Mouse (Mus musculus): ENCODE results near the gene Arhgap18.

The Arhgap18 gene

DNA sequence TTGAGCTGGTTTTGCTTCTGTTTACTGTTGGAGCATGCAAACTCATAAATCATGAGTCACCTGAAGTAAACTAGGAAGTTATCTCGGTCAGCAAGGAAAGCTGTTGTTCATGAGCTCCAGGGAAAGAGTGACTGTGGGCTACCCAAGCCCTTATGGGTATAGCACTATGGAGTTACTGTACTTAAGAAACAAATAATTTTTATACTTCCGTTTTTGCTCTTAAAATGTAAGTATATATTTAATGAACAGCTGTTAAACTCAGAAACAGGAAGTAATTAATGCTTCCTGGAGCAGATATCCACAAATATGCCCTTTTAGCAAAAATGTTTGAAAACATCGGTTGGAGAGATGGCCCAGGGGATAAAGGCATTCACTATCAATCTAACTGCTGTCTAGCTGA, 27.4 kb downstream of the Arhgap18 start:
- DNase-seq, result no peak

DNA sequence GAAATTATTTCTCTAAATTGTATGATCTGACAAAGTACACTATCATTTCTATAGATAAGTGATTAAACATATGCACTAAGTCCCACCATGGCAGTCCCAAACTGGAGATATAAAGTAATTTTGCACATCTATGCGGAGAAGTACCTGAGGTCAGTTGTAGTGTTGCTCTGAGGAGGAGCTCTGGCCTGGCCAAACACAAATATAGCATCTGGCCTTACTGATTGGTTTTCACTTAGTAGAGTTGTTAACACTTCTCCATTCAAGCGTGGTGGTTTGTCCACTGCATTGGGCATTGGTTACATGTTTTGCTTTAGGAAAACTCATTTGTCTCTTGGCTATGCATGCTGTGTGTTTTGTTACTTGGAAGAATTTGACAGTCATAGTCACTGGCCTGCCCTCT, 36.5 kb downstream of the Arhgap18 start:
- no peak for DNase-seq

DNA sequence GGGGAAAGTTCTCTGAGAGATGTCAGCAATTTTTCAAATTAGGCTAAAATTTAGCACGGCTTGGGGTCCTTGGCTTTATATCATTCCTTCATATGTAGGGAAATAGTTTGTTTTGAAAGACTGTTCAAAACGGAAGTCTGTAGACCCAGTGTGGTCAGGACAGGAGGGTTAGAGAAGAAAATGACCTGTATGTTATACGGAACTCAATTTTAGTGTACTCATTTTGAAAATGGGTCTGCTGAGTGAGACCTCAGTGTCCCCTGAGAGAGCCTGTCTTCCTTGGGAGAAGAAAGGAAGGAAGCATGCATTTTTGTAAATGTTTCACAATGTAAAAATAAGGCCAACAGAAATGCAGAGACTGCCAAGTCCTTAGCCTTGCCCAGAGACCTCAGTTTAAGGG, 38.6 kb downstream of the Arhgap18 start:
- no peak for DNase-seq

DNA sequence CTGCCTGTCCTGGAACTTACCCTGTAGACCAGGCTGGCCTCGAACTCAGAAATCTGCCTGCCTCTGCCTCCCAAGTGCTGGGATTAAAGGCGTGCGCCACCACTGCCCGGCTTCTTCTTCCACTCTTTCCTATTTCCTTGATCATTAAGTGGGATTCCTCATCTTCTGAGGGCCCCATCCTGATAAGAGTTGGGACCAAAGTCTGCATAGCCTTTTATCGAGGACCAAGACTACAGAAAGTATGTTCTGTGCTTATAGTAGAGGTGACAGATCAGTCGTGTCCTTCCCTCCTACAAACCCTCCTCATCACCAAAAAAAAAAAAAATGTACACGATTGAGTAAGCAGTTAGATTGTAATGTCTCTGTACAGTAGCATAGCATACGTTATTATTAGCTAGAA, 39.8 kb downstream of the Arhgap18 start:
- DNase-seq, result no peak

DNA sequence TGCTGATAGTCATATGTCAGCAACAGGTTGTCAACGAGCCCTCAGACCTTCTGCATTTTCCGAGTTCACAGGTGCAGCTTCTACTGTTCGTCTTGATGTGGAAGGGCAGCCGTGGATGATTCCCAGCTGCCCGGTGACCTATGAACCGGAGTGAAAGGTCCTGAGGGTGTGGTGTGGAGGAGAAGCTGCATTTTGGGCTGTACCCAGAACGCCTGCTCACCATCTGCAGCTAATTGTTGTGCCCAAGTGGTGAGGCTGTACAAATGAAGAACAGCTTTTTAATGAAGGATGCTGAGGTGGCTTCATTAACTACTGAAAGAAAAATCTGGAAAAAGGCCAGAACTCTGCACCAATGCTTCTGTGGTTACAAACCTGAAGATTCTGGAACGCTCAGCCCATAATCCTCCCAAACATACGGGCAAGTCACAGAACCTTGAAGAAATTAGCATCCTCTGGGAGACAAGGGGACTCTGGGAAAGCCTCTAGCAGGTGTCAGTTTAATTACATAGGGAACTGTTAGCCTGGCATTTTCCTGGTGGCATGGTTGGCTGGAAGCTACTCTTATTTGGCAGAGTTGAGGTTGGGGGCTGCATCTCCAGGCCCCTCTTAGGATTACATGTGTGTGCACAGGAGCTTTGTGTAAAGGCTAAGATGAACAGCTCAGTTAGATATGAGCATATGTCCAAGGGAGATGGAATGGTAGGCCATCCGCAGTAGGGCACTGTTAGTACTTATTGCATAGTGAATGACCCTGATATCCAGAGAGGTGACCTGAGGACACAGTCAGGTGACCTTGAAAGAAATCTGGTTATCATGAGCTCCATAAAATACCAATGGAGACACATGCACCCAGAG, 43.4 kb downstream of the Arhgap18 start:
- no peak for DNase-seq

DNA sequence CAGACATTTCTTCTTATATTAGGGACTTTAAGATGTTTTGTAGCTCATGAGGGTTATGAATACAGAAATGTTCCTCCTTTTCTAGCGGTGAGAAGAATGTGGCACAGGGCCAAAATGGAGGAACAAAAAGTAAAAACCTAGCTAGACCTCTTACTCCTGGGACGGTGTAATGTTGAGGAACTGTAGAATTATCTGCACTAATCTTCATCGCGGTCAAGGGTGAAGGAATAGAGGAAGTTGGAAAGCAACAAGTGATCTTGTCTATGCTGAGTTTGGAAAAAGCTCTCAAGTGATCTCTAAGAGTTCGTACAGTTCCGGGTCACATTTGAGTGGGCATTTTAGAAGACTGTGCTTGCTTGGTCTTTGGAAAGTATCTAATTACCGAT, 44.1 kb downstream of the Arhgap18 start:
- no peak for DNase-seq

DNA sequence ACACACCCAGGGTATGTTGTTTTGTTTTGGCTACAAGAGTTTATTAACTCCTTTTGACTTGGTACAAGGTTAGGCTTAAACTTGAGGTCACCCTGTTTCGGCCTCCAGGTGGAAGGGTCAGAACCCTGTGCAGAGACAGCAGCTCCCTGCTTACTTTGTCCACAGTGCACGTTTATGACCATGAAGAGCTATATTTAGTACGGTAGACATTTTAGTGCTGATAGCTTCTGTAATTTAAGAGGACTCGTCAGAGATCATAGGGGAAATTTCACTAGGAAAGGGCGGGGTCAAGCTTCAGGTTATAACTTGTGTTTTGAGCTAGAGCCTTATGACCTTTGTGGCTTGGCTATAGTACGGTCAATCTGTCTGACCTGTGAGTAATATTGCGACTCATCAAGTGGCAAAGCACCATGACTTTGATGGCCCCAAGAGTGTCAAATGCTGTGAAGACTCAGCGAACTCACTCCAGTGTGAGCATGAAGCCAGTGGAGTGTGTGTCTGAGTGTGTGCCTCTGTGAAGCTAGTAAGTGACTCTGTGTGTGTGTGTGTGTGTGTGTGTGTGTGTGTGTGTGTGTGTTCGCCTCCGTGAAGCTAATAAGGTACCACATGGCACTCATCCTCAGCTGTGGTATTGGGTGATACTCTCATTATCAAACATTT, 45.7 kb downstream of the Arhgap18 start:
- no peak for DNase-seq

DNA sequence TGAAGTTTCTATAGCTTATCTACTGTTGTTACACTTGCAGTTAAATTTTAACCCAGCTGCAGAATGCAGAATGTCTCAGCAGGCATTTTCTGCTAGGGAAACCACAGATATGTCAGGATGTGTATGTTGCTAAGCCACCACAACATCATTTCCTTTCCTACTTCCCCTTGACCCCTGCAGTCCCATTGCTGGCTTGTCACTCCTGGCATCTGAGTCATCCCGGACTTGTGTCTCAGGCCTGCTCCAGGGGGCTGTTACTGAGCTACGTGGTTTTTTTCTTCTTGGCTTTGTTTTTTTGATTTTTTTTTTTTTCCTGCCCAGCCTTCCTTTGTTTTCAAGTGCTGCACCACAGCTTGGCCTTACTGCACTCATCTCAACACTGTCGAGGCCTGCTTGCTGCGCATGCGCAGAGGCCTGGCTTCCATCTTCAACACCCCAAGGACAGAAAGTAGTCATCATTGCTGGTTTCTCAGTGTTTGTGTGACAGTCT, 46.4 kb downstream of the Arhgap18 start:
- DNase-seq, result no peak

DNA sequence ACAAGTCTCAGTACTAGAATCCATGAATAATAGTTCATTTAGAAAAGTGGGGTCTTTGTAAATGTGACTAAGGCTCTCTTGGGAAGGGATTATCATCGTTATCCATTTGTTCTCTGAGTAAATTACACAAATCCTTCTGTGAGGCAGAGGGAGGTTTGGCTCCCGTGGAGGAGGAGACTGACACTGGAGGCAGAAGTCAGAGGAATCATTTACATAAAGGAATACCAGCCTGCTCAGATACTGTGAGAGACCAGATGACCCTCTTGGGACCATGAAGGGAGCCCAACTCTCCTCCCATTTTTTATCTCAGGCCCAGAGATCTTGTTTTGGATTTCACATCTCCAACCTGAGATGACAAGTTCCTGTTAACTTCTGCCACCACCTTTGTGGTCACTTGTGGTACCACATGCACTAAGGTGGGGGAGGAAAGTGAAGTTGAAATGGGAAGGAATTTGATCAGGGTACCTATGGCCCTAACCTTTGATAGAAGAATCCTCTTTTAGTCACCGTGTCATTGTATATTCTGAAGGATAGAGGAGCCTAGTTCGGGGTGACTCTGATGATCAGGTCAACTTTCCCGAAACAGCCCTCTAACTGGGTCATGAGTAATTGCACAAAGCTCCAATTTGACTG, 51.2 kb downstream of the Arhgap18 start:
- no peak for DNase-seq

DNA sequence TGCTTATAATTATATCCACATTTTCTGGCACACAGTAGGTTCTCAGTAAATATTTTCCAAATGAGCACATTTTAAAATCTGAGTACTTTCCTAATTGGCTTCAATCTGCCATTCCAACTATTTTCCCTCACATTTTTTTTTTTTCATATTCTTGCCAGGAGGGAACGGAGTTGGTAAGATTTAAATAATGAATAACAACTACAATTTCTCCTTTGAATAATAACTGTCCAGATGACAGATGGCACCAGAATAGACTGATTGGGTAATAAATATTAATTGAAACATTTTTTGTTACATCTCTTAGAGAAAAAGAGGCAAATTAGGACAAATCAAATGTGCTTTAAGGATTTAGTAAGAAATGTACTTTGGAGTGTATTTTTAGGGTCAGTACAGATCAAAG, 51.8 kb downstream of the Arhgap18 start:
- no peak for DNase-seq

DNA sequence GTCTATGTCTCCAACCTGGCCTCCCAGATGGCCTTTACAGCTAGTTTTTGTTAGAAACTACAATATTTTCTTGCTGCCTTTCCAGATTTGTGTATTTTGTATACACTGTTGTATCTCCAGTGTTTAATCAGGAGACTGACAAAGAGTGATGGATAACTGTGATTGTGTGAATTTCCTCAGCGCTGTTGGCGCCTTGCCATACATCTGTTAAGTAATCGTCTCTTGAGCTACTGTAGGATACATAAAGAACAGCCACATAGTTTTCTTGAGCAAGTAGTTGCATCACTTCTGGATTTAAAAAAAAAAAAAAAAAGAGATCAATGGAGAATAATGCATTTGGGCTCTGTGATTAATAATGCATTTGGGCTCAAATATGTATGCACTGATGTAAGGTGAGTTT, 52.9 kb downstream of the Arhgap18 start:
- DNase-seq, result no peak

DNA sequence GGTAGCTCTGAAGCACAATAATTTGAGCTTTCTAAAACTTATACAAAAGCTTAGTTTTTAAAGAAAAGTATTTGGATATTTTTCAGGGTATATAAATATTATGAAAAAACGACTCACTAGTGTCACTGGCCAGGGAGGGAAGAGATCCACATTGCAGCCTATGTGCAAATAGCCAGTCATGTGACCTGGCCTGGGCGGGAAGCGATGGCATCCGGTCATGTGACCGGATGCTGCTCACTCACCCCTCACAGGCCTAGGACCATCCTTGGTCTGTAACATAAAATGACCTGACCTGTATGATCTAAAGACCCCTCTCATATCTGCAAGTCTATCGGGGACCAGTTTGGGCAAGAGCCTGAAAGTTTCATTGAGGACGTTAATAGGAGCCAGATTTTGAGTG, 56.8 kb downstream of the Arhgap18 start:
- no peak for DNase-seq

DNA sequence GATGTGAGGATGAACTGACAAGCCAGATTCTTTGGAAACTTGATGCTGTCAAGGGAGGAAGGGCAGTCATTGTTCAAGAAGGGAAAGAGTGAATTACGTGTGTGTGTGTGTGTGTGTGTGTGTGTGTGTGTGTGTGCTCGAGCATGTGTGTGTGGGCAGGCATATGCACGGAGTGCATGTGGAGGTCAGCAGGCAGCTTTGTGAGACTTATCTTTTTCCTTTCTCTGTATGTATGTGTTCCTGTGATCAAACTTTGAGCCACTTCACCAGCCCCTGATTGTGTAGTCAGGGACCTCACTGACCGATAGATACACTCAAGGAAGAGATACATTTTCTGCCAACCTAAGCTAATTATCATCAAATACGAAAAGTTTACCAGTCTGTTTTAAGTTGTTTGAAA, 57.6 kb downstream of the Arhgap18 start:
- no peak for DNase-seq

DNA sequence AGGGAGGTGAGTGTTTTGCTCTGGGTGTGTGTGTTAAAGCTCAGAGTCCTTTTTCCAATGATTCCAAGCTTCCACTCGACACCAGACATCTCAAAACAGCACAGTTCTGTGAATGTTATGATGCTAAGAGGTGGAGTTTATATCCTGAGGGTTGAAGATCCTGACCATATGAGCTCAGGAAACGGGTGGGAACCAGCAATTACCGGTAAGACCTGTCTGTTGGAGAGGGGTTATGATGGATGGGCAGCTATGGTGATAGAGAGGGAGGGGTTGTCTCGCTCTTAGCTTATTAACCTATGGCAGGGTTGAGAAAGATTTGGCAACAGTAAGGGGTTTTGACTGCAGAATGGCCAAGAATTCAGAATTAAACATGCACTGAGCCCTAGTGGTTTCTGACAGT, 58.1 kb downstream of the Arhgap18 start:
- DNase-seq, result no peak

DNA sequence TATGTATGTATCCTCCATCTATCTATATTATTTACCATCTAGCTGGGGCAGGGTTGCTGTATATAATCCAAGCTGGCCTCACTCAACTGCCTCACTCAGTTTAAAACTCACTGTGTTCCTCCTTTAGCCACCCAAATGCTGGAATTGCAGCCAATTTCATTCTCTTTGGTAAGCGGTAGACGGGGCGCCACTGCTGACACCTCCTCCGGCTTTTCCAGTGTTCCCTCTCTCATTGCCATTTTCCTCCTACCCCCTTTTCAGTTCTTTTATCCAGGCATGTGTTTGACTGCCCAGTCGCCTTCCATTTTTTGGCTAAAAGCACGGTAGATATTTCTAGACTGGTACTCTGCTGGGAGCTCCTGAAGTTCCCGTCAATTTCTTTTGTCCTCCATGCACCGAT, 62.4 kb downstream of the Arhgap18 start:
- no peak for DNase-seq

DNA sequence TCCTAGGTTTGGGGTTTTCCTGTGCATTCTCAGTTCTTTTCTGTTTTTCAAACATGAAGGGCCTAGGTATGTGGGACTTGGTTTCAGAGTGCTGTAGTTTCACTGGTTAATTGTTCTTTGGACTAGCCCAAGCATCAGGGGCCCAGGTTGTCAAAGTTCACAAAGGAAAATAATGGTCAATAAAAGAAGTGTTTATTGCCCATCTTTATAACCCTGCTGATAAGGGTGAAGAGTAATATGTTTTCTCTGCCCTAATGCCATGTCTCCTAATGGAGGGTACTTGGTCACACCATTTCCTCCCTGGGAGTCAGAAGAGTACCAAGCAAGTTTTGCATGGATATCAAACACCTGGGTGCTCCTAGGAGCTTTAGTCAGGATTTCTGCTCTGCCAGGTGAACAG, 67.1 kb downstream of the Arhgap18 start:
- no peak for DNase-seq

DNA sequence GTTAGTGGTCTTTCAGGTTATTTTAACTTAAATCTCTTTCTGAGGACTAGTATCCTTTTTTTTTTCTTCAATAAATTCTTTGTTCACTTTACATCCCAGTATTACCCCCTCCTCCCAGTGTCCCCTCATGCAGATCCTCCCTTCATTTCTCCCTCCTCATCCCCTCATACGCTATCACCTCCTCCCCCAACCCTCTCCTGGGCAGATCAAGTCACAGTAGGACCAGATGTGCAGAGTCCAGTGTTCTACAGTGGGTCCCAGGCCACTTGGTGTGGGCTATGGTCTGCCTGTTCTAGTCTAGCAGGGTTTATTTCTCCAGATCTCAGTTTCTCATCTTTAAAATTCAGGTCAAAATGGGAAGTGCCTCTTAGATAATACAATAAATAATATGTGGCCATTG, 67.7 kb downstream of the Arhgap18 start:
- no peak for DNase-seq

DNA sequence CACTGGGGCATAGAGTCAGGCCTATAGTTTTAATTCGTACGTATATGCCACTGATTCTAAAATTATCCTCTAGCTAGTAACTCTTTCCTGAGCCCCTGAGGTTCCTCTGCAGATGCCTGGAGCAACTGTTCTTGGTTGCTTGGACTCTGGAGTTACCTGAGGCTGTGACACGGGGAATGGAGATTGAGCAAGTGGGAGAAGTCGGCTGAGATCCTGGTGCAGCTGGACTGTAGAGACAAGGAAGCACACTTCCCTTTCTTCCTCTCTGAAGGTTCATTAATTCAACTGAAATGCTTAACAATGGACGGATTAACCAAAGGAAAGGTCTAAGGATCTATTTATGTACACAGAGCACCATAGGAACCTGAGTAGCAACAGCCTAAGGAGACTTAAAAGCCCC, 70.8 kb downstream of the Arhgap18 start:
- no peak for DNase-seq

DNA sequence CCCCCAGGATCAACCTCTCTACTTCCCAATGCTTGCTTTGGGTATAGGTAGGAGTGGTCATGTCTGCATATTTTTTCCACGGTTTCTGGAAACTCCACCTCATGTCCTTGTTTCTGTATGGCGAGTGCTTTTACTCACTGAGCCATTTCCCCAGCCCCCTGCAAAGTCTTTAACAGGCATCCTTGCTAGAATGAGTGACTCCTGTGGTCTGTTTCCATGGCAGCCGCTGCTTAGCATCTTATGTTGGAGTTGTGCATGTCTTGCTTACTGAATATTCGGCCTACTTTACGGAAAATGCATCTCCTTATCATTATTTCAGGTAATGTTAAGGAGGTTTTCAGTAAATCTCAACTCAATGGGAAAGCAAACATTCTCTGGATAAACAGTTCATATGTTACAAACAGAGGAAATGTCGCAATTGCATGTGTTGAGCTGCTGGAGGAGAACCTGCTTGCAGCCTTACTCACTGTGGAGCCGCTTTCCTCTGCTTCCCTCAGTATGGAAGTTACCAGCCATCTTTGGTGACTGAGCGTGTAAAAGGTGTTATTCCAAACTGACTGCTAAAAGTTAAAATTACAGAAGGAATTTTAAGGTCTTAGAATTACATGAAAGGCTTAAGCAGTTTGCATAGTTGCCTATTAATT, 72.1 kb downstream of the Arhgap18 start:
- DNase-seq, result no peak

DNA sequence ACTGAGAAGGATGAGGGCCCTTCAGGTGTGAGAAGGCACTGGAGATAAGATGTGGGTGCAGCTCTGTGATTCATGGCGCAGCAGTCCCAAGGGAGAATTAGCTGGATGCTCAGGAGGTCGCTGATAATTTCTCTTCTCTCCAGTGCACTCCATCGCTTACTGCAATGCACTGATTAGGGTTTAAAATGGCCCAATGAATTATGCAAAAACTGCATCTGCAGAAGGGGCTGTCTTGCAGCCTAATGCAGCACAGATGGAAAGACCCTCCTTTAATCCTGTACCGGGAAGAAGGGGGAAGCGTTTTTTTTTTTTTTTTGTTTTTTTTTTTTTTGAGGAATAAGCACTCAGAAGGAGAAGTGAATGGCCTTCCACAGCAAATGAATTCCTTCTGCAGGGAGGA, 74.1 kb downstream of the Arhgap18 start:
- no peak for DNase-seq

DNA sequence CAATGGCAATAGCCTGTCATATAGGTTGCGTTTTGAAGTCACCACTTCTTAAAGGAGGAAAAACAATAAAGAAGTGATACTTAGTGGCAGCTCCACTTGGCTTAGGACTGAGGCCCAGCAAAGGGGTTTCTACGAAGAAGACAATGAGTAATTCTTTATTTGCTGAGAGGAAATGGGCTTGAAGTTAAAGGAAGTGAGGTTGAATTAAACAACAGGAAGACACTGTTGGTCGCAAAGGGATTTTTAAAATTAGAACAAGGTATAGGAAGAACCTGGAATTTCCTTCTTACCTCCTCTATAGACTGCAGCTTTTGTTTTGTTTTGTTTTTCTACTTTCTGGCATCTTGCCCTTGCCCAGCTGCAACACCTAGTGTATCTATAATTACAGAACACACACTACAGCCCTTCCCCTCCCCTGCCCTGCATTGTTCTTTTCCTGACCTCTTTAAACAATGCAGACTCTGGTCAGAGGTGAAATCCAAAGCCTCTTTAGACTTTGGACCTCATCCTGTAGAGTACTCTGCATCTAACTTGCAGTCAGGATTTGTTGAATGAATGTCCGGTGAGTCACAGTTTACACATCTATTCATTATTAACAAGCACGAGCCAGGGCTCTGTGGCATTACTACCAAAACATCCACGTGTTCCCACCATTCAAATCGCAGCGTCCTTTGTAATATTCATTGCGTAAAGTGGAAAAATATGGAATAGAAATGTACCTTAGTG, 75.4 kb downstream of the Arhgap18 start:
- DNase-seq, result no peak

DNA sequence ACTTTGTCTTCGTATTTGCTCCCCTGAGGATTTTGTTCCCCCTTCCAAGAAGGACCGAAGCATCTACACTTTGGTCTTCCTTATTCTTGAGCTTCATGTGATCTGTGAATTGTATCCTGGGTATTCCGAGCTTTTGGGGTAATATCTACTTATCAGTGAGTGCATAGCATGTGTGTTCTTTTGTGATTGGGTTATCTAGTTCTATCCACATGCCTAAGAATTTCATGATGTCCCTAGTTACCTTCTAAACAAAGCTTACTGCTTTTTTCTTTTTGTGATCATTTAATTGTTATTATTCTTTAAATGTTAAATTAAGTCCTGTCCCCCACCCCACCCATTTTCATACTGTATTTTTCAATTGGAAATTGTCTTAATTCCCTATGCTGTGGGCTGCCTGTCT, 78.8 kb downstream of the Arhgap18 start:
- no peak for DNase-seq

All from cerebellum, adult 9-10 months (tissue).